Mouse (Mus musculus): ENCODE data around the gene Ass1.

Gene Ass1

GRCm38 (mm10) chr2:31469931-31470682, at the start of gene Ass1:
Gene Ass1 (plus strand): TSS chr2:31470207.
- peak; percentile 64 to 65 for DNase-seq (ENCODE audit: low spot score in 2 of 2)

DNA sequence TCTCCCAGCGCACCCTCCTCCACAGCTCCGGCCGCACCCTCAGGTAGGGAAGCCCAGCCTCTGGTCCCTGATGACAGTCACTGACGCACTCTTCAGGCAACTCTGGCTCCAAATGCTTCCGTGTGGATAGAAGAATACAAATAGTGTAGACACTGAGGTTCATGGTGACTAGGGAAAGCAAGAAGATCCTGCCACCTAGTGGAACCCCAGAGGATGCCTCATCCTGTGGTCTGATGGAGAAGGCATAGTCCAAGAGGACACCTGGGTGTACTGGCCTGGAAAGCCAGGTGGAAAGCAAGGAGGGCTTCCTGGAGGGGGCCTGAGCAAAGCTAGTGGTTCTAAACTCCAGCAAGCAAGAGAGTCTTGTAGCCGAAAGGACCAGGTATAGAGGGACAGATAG, 49.1 kb upstream of the Ass1 start:
- peak in 1 of 2 experiments; percentile 14 for DNase-seq (ENCODE audit: low spot score in 2 of 2)

GRCm38 (mm10) chr2:31422576-31422975, 47.4 kb upstream of the Ass1 start:
- no peak for DNase-seq (ENCODE audit: low spot score in 2 of 2)

GRCm38 (mm10) chr2:31431477-31431876, 38.5 kb upstream of the Ass1 start:
- DNase-seq (ENCODE audit: low spot score in 2 of 2) = no peak

DNA sequence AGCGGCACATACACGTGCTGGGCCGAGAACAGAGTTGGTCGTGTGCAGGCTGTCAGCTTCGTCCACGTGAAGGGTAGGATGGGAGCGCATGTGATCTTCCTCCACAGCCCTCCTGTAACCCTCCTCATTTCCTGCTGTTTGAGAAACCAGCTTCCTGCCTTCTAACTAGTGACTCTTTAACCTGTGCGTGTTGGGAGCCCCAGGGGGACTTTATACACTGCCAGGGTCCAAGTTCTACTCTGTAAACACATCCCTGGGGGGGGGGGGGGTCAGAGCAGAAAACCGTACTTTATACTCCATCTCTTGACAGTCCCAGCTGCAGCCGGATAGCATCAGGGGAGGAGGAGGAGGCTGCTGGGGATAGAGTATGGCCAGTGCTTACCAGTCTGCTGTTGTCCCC, 35.3 kb upstream of the Ass1 start:
- no peak for DNase-seq (ENCODE audit: low spot score in 2 of 2)

DNA sequence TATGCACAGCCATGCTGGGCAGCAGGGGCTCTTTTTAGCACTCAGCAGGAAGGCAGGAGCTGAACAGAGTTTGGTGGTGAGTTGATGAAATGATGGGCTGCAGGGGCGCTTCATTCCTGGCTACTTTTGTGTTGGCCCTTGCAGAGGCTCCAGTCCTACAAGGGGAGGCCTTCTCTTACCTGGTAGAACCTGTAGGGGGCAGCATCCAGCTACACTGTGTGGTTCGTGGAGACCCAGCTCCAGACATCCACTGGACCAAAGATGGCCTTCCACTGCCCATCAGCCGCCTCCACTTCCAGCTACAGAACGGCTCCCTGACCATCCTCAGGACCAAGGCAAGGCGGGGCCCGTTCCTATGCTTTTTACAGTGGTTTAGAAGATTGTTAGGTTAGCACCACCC, 34.4 kb upstream of the Ass1 start:
- peak in 1 of 2 experiments; percentile 48 for DNase-seq (ENCODE audit: low spot score in 2 of 2)

- no peak for DNase-seq (ENCODE audit: low spot score in 2 of 2)
These were observed 32.3 kb upstream of the Ass1 start for GRCm38 (mm10) chr2:31437480-31438245.

DNA sequence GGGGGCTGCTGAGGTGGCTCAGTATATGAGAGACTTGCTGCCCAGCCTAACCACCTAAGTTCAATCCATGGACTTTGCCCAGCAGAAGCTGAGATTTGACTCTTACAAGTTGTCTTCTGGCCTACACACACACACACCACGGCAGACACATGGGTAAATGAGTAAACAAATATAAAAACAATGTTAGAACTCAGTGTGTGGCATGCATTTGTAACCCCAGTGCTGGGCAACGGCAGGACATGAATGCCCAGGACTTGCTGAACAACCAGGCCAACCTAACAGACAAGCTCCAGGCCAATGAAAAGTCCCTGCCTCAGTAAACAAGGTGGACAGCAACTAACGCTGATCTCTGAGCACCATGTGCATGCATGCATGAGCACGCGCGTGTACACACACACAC, 30.4 kb upstream of the Ass1 start:
- DNase-seq (ENCODE audit: low spot score in 2 of 2) = no peak

DNA sequence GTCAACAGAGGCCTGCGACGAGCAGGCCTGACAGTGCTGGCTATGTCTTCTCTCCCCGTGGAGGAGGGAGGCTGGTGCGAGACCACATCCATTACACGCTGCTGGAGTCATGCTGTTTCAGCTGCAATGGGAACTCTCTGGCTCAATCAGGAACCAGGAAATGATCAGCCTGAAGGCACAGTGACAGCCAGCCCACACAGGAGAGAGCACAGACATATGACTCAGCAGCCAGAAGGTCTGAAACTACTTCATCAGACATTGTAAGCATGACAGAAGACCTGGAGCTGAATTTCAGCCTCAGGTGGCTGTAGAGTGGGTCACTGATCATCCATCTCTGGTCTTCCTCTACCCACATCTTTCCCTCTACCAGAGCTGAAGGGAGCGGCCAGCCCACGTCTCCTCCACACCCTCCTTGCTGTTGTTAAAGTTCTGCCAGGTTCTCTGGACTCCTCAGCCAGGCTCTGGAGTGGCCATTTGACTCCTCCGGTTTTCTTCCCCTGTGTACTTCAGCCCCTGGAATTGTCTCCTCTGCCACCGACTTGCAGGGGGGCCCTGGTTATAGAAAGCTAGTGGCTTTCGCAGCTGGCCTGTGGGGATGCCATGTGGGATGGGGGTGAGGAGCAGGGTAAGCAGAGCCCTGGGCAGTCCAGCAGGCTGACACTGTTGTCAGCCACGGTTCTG, 27.4 kb upstream of the Ass1 start:
- peak; percentile 57 to 69 for DNase-seq (ENCODE audit: low spot score in 2 of 2)

DNA sequence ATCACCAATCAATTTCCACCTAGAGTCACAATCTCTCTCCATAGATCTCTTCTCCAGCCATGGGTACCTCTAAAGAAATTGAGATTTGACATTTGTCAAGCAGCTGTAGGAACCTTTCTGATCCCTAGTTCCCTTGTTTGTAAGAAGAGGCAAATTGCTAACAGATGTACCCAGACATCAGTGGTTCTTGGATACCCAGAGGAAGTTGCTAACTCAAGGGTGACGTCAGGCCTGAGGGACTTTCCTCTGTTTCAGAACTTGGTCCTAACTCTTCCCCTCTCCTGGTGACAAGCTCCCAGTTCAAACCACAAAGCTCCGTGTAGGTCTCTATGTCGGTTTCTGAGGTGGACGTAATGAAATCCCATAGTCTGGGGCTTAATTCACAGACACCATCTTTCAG, 24.0 kb upstream of the Ass1 start:
- DNase-seq (ENCODE audit: low spot score in 2 of 2) = no peak

GRCm38 (mm10) chr2:31446456-31446855, 23.6 kb upstream of the Ass1 start:
- DNase-seq (ENCODE audit: low spot score in 2 of 2) = no peak

DNA sequence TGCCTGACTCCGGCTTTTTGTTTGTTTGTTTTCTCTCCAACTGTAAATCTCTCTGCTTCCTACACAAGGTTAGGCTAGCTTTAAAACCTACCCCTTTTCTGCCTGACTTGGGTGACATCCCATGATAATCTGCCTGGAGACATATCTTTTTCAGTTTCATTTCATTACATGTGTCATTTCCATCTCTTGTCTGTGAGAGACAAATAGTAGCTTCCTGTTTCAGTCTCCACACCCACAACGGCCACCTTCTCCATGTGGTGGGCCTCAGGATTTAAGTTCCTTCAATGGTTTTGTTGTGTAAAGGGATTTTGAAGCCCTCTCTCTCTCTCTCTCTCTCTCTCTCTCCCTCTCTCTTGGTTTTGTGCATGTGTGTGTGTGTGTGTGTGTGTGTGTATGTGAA, 22.5 kb upstream of the Ass1 start:
- DNase-seq (ENCODE audit: low spot score in 2 of 2) = no peak

- DNase-seq (ENCODE audit: low spot score in 2 of 2) = no peak
These were observed 21.1 kb upstream of the Ass1 start for GRCm38 (mm10) chr2:31448756-31449440.

GRCm38 (mm10) chr2:31449441-31449815, 20.6 kb upstream of the Ass1 start:
- peak; percentile 49 to 56 for DNase-seq (ENCODE audit: low spot score in 2 of 2)

- no peak for DNase-seq (ENCODE audit: low spot score in 2 of 2)
These were observed 20.1 kb upstream of the Ass1 start for GRCm38 (mm10) chr2:31449902-31450301.

- no peak for DNase-seq (ENCODE audit: low spot score in 2 of 2)
These were observed 19.3 kb upstream of the Ass1 start for GRCm38 (mm10) chr2:31450661-31451060.

DNA sequence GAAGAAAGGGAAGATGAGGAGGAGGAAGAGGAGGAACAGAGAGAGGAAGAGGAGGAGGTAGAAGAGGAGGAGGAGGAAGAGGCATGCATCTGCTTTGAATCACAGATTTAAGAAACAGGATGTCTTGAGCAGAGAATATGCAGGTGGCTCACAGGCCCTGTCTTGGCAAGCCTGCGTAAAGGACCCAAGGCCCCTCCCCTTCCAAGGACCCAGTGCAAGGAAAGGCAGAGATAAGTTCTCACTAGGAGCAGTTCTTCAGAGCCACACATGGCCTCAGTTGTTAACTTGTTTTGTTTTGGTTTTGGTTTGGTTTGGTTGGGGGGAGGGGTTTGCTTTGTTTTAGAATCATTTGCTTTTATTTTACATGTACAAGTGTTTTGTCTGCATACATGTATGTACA, 18.5 kb upstream of the Ass1 start:
- DNase-seq (ENCODE audit: low spot score in 2 of 2) = no peak

DNA sequence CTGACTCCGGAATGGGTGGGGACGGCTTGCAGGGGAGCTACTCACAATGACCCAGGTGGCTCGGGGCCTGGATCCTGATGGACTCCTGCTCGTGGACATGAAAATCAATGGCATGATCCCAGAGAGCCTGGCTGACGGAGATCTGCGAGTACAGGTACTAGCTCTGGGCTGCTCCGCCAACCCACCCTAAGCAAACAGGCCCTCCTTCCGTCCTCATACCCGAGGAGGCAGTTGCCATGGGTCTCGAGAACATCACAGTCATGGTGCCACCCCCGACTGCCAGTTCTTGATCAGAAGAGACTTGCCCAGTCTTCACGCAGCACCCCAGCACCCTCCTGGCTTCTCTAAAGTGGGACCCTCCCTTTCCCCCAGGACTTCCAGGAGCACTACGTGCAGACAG, 17.0 kb upstream of the Ass1 start:
- DNase-seq (ENCODE audit: low spot score in 2 of 2) = no peak

- DNase-seq (ENCODE audit: low spot score in 2 of 2) = no peak
These were observed 16.3 kb upstream of the Ass1 start for GRCm38 (mm10) chr2:31453559-31454177.

DNA sequence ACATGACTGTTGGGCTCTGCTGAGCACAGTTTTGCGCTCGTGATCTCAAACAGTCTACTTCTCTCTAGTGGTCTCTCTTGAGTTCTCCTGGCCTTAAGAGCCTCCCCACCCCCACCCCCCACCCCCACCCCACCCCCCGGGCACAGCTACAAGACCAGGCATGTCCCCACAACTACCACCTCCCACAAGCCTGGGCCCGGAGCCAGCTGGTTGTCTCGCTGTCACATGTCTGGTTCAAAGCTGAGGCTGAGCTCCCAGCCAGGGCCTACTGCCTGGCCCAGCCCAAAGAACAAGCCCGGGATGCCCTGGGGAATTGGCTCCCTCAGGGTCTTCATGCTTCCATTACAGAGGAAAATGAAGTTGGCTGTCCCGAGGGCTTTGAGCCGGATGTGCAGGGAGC, 15.7 kb upstream of the Ass1 start:
- DNase-seq (ENCODE audit: low spot score in 2 of 2) = no peak

- DNase-seq (ENCODE audit: low spot score in 2 of 2) = no peak
These were observed 14.6 kb upstream of the Ass1 start for GRCm38 (mm10) chr2:31455418-31455817.

GRCm38 (mm10) chr2:31458460-31458859, 11.5 kb upstream of the Ass1 start:
- DNase-seq (ENCODE audit: low spot score in 2 of 2) = no peak
